Mouse (Mus musculus) heart, embryonic 11.5 days (tissue): ENCODE results near the gene Gramd2. TPM values are rescaled to one million over a fixed set of nuclear protein-coding genes. Genes with fewer than 3 reads are reported as not detected.

Source experiments
- ATAC-seq: fragments of 200-750 bp; cut with Nextera tagmentation; replicated peaks from 2 replicates; pipeline ENCODE4 v1.8.0; 2017; ENCODE audit warnings: moderate library complexity; ENCODE audit not compliant: insufficient number of reproducible peaks, low FRiP score, low TSS enrichment
- H3K27ac ChIP-seq: fragments of 300-500 bp; sonication (generic); 2 replicates; pipeline ENCODE4 v1.5.1; 2014; ENCODE audit warnings: mild to moderate bottlenecking, low read depth, low read length
- H3K27me3 ChIP-seq: fragments of 300-500 bp; sonication (generic); 2 replicates; pipeline ENCODE4 v1.6.1; 2014; ENCODE audit warnings: mild to moderate bottlenecking, low read length, mixed read lengths; ENCODE audit not compliant: control insufficient read depth, insufficient read depth
- H3K36me3 ChIP-seq: fragments of 300-500 bp; sonication (generic); 2 replicates; pipeline ENCODE4 v1.6.1; 2014; ENCODE audit warnings: mild to moderate bottlenecking, low read length, moderate library complexity, mixed read lengths; ENCODE audit not compliant: control insufficient read depth, insufficient read depth
- H3K4me1 ChIP-seq: fragments of 300-500 bp; sonication (generic); 2 replicates; pipeline ENCODE4 v1.6.1; 2014; ENCODE audit warnings: low read length; ENCODE audit not compliant: control insufficient read depth, insufficient read depth
- H3K4me2 ChIP-seq: fragments of 300-500 bp; sonication (generic); 2 replicates; pipeline ENCODE4 v1.6.1; 2014; ENCODE audit warnings: mild to moderate bottlenecking, moderate library complexity
- H3K4me3 ChIP-seq: fragments of 300-500 bp; sonication (generic); 2 replicates; pipeline ENCODE4 v1.5.1; 2014; ENCODE audit warnings: low read depth, low read length
- H3K9ac ChIP-seq: fragments of 300-500 bp; sonication (generic); 2 replicates; pipeline ENCODE4 v1.6.1; 2014; ENCODE audit warnings: mild to moderate bottlenecking, low read depth, low read length, moderate library complexity
- H3K9me3 ChIP-seq: fragments of 300-500 bp; sonication (generic); replicated peaks from 2 replicates; pipeline ENCODE4 v1.6.1; 2016; ENCODE audit warnings: low read length; ENCODE audit not compliant: control insufficient read depth
- WGBS: fragments of 180-500 bp; shearing (Covaris S2); extraction: QIAGEN DNeasy Blood & Tissue Kit; methylation state at CpG from one replicate; pipeline ENCODE4 v1.1.7; 2014; ENCODE audit not compliant: insufficient replicate concordance; 5-methylcytosine and 5-hydroxymethylcytosine counted together
- polyA plus RNA-seq: library from polyadenylated mRNA; unstranded; fragments of >200 nt; fragmentation: Nextera tagmentation; extraction: Ambion mirVana; gene quantifications from 2 replicates; pipeline ENCODE4 v1.2.1, GENCODE M21; 2014

Gramd2 gene
- polyA plus RNA-seq, 1 experiment from 2014 or later, result 0.14 TPM

DNA sequence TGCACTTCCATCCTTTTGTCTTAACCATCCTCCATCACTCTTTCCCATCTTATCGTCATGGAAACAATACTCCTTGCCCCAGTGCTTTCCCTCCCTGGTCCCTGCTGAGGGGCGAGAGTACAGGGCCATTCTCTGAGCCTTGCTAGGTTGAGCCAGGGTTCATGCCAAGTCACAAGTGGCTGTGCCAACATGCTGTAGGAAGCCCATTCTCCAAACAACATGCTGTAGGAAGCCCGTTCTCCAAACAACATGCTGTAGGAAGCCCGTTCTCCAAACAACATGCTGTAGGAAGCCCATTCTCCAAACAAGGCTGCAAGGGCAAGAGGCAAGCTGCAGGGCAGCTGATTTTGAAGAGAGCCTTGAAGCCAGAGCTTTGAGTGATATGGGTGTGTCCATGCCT lies 38.3 kb downstream of the Gramd2 start:
- no peak for ATAC-seq
- no peak overlapping the region for H3K4me2 ChIP-seq
- no peak overlapping the region for H3K4me3 ChIP-seq
- H3K27me3 ChIP-seq, result no peaks in the 10 kb centered on the region
- H3K9me3 ChIP-seq, result no peaks in the 10 kb centered on the region
- no peak overlapping the region for H3K27ac ChIP-seq
- peaks cover 1% of the 10 kb centered on the region for H3K4me1 ChIP-seq
- H3K9ac ChIP-seq, result no peak overlapping the region
- whole genome bisulfite sequencing, result 78% methylated on average over 4 of the region's 4 CpGs
- no peaks in the 10 kb centered on the region for H3K36me3 ChIP-seq

- no peaks in the 10 kb centered on the region for H3K36me3 ChIP-seq
- H3K4me1 ChIP-seq, result peaks cover 10% of the 10 kb centered on the region
- no peaks in the 10 kb centered on the region for H3K27me3 ChIP-seq
- H3K4me2 ChIP-seq, result no peak overlapping the region
- no peak for ATAC-seq
- no peak overlapping the region for H3K9ac ChIP-seq
- H3K4me3 ChIP-seq, result no peak overlapping the region
- H3K27ac ChIP-seq, result no peak overlapping the region
- H3K9me3 ChIP-seq, result no peaks in the 10 kb centered on the region
- WGBS, result 74% methylated on average over 5 of the region's 5 CpGs
Measured at GRCm38 (mm10) chr9:59721144-59721543, 41.2 kb downstream of the Gramd2 start.

DNA sequence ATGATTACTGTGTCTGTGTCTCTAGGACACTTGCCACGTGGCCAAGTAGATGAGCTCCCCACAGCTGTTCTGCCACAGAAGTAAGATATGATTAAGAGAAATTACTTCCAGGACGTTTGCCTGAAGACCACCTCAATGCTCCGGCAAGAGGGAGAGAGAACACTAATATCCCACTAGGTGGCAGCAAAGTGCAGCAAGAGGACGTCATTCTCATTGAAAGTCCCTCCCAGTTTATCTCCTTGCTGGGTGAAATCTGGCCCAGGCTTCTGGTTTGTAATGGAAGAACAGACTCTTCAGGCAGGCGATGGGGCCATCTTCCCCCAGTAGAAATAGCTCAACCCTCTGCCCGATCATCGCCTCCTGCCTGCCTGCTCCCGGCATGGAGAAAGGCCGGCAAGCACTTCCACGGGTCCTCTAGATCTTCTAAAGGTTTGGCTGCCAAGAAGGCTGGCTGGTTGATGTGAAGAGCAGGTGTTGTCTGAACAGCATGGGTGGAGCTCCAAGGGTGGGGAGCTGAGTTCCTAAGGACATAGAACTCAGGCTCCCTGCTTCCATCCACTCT lies 43.2 kb downstream of the Gramd2 start:
- peaks cover 10% of the 10 kb centered on the region for H3K4me1 ChIP-seq
- 0 out of 2 replicates have a peak overlapping the region, but pooled peaks have one; percentile 43 for H3K9ac ChIP-seq
- 14% methylated on average over 10 of the region's 10 CpGs for WGBS
- H3K36me3 ChIP-seq, result no peaks in the 10 kb centered on the region
- no peak overlapping the region for H3K4me3 ChIP-seq
- H3K27me3 ChIP-seq, result no peaks in the 10 kb centered on the region
- H3K27ac ChIP-seq, result no peak overlapping the region
- H3K4me2 ChIP-seq, result peak overlapping the region; percentile 48
- H3K9me3 ChIP-seq, result no peaks in the 10 kb centered on the region
- no peak; the same call in 1 of the 2 replicates for ATAC-seq

GRCm38 (mm10) chr9:59723791-59724442 lies 44.0 kb downstream of the Gramd2 start:
- Histone ChIP-seq H3K27ac (peak overlapping the region; percentile 2; the same call in 1 of the 2 replicates), H3K4me1 (peaks cover 10% of the 10 kb centered on the region), H3K4me2 (peak overlapping the region; percentile 48; the same call in 1 of the 2 replicates), H3K9ac (no peak overlapping the region), H3K4me3 (no peak overlapping the region), H3K9me3 (no peaks in the 10 kb centered on the region), H3K27me3 (no peaks in the 10 kb centered on the region), H3K36me3 (no peaks in the 10 kb centered on the region)
- peak; percentile 26; the same call in 1 of the 2 replicates for ATAC-seq
- WGBS, result 56% methylated on average over 8 of the region's 8 CpGs

DNA sequence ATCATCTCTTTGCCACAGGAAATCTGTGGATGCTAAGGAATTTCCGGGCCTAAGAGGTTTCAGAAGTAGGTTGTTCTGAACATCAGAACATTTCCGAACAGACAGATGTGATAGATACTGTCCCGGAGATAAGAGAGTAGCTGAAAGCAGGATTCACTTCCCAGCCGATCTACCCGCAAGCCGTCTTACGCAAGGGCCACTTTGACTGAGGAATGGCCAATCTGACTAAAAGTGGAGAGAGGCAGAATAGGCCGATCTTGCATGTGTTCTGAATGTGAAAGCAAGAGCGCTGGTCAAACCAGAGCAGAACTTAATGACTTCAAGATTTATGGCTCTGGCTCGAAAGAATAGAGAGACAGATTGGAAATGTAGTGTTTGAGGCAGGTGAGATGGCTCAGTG lies 45.6 kb downstream of the Gramd2 start:
- Histone ChIP-seq H3K27ac (no peak overlapping the region), H3K9ac (no peak overlapping the region), H3K9me3 (no peaks in the 10 kb centered on the region), H3K36me3 (no peaks in the 10 kb centered on the region), H3K4me1 (peaks cover 10% of the 10 kb centered on the region), H3K4me2 (no peak overlapping the region), H3K4me3 (no peak overlapping the region), H3K27me3 (no peaks in the 10 kb centered on the region)
- 63% methylated on average over 10 of the region's 10 CpGs for WGBS
- ATAC-seq, result no peak

- Histone ChIP-seq H3K4me2 (no peak overlapping the region), H3K27me3 (no peaks in the 10 kb centered on the region), H3K4me1 (peaks cover 10% of the 10 kb centered on the region), H3K27ac (no peak overlapping the region), H3K4me3 (no peak overlapping the region), H3K9ac (no peak overlapping the region), H3K36me3 (no peaks in the 10 kb centered on the region), H3K9me3 (no peaks in the 10 kb centered on the region)
- no peak for ATAC-seq
- WGBS, result 78% methylated on average over 11 of the region's 11 CpGs
Measured at GRCm38 (mm10) chr9:59727569-59728286, 47.8 kb downstream of the Gramd2 start.

DNA sequence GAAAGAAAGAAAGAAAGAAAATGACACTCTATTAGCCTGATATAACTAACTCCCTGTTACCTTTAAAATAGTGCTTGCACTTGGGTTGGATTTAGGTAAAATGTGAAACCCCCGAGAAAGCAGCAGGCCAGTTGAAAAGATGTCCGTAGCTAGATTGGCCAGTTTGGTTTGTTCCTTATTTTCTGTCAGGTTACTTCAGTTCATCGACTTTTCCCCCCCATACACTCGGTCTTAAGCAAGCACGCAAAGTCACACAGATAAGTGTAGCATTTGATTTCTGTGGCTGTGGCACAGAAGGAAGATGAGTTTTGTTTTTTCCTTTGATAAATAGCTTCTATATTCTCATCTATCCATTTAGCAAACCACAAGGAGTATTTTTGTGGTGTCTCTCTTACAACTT lies 51.2 kb downstream of the Gramd2 start:
- no peaks in the 10 kb centered on the region for H3K27me3 ChIP-seq
- 0 out of 2 replicates have a peak, but pooled peaks cover 3% of the 10 kb centered on the region for H3K4me1 ChIP-seq
- no peak for ATAC-seq
- no peak overlapping the region for H3K27ac ChIP-seq
- H3K4me3 ChIP-seq, result no peak overlapping the region
- H3K9ac ChIP-seq, result no peak overlapping the region
- no peak overlapping the region for H3K4me2 ChIP-seq
- no peaks in the 10 kb centered on the region for H3K9me3 ChIP-seq
- 84% methylated on average over 5 of the region's 5 CpGs for WGBS
- no peaks in the 10 kb centered on the region for H3K36me3 ChIP-seq

DNA sequence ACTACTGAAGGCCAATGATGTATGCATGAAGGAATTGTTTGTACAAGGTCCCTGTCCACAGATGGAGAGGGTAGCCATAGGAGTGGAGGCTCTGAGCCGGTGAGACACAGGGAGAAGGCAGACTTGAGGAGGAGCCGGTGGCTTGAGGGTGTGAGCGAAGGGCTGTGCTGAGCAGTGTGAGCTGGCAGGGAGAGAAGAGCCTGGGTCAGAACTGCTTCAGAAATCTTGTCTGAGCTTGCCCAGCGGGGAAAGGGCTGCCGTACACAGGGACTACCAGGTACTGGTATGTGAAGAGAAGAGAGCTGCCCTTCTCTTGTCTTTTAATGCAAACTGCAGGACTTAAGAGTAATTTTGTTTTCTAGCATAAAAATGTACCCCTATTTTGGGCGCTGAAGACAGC lies 53.1 kb downstream of the Gramd2 start:
- no peak overlapping the region for H3K4me3 ChIP-seq
- ATAC-seq, result no peak
- no peak overlapping the region for H3K27ac ChIP-seq
- H3K9me3 ChIP-seq, result no peaks in the 10 kb centered on the region
- peaks cover 11% of the 10 kb centered on the region for H3K4me1 ChIP-seq
- H3K9ac ChIP-seq, result no peak overlapping the region
- 51% methylated on average over 6 of the region's 6 CpGs for WGBS
- no peak overlapping the region for H3K4me2 ChIP-seq
- no peaks in the 10 kb centered on the region for H3K36me3 ChIP-seq
- no peaks in the 10 kb centered on the region for H3K27me3 ChIP-seq
